Mouse (Mus musculus) thymus, postnatal 25 days (tissue): ENCODE results near the gene Lrrn4cl.
"Not testable (repeated sequence)": the region's sequence is repeated elsewhere in the genome, so short reads cannot be mapped to it uniquely, and the experiment has no call there.

Experiments
- DNase-seq: peaks from one replicate; pipeline ENCODE4 v3.0.0; 2022

The Lrrn4cl gene

GRCm38 (mm10) chr19:8886916-8887584, 36.5 kb downstream of the Lrrn4cl start:
- no peak for DNase-seq

GRCm38 (mm10) chr19:8887585-8888463, 37.3 kb downstream of the Lrrn4cl start:
- no peak for DNase-seq

GRCm38 (mm10) chr19:8888511-8889385, 38.2 kb downstream of the Lrrn4cl start, which contains the start of the genes 1810009A15Rik and Gm49416:
Gene 1810009A15Rik (plus strand): TSS chr19:8888853.
Gene Gm49416 (plus strand): TSS chr19:8888926.
- peak; percentile 95 for DNase-seq

- DNase-seq, result peak; percentile 87
Observed at GRCm38 (mm10) chr19:8892829-8893766, 42.5 kb downstream of the Lrrn4cl start, which contains the start of gene Ints5. Gene Ints5 (plus strand): TSS chr19:8893005.

- DNase-seq, result no peak
Observed at GRCm38 (mm10) chr19:8895397-8895960, 44.9 kb downstream of the Lrrn4cl start.

GRCm38 (mm10) chr19:8896231-8896630, 45.7 kb downstream of the Lrrn4cl start:
- DNase-seq, result not testable (repeated sequence)

GRCm38 (mm10) chr19:8897211-8897864, 46.8 kb downstream of the Lrrn4cl start:
- DNase-seq, result peak; percentile 15

- DNase-seq, result peak; percentile 93
Observed at GRCm38 (mm10) chr19:8897865-8898495, 47.4 kb downstream of the Lrrn4cl start, which contains the start of gene Ganab. Gene Ganab (plus strand): TSS chr19:8898071.

GRCm38 (mm10) chr19:8898576-8898975, 48.0 kb downstream of the Lrrn4cl start:
- no peak for DNase-seq

- DNase-seq, result no peak
Observed at GRCm38 (mm10) chr19:8899079-8899478, 48.5 kb downstream of the Lrrn4cl start.

GRCm38 (mm10) chr19:8903412-8903811, 52.8 kb downstream of the Lrrn4cl start:
- DNase-seq, result no peak
